Mouse (Mus musculus) cortical plate, adult 2 months (tissue): Measurements from ENCODE around the gene AA467197.

Source experiments
- CTCF ChIP-seq: fragments of 200-500 bp; IDR thresholded peaks from 2 replicates; pipeline ENCODE4 v1.5.1; 2011; ENCODE audit warnings: mild to moderate bottlenecking, control low read depth, low read length; ENCODE audit not compliant: insufficient read depth; ENCODE audit errors: extremely low read depth
- POLR2A ChIP-seq: fragments of 200-500 bp; IDR thresholded peaks from 2 replicates; pipeline ENCODE4 v1.6.1; 2011; ENCODE audit warnings: mild to moderate bottlenecking, low read length, control low read depth; ENCODE audit not compliant: insufficient read depth; ENCODE audit errors: extremely low read depth

DNA sequence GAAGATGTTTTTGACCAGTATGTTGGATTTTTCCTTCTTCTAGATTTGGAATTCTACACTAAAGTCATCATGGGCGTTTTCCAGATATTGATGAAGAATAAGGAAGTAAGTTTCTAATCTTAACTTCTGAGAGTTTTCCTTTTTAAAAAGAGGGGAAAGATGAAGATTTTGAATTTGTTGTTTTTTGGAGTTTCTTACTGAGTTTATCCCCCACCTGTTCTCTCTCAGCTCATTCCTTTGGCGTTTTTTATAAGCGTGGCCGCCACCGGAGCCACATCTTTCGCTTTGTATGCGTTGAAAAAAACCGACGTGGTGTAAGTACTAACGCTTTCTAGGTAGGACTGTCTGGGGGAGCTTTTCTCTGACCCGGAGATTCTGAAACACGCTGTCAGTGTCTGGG, 1.2 kb downstream of the AA467197 start:
- TF ChIP-seq POLR2A (no peak), CTCF (no peak)
